Comparison of ENCODE assay signal across 8 mouse cellular contexts in genomic region chr17:52559961-52560720, GRCm38 (mm10). TPM values are rescaled to one million over a fixed set of nuclear protein-coding genes. Genes with fewer than 3 reads are reported as not detected.
DNase-seq lines count a peak whose midpoint lies in the region; ATAC-seq lines count a peak whose summit lies in the region.

No protein-coding gene starts in this region.

- WGBS in heart, embryonic 11.5 days (ENCODE audit: insufficient replicate concordance), result 27% methylated on average over 13 of the region's 13 CpGs
- 20% methylated on average over 13 of the region's 13 CpGs for WGBS in liver, embryonic 13.5 days (ENCODE audit: insufficient replicate concordance)
- 31% methylated on average over 13 of the region's 13 CpGs for WGBS in neural tube, embryonic 13.5 days

- no peak overlapping the region for H3K4me3 ChIP-seq in heart, embryonic 11.5 days (ENCODE audit: low read depth, low read length)
- H3K4me3 ChIP-seq in liver, embryonic 13.5 days (replicated peaks), result no peak overlapping the region
- no peak overlapping the region for H3K4me3 ChIP-seq in neural tube, embryonic 13.5 days

- peak; percentile 89 for ATAC-seq in activated CD4-positive, CD25-positive, alpha-beta regulatory T cell, adult 4 months
- 0 out of 2 replicates have a peak, but pooled peaks have one; percentile 35 for ATAC-seq in heart, embryonic 11.5 days (replicated peaks; ENCODE audit: insufficient number of reproducible peaks, low FRiP score, low TSS enrichment)
- peak; percentile 45; the same call in 1 of the 2 replicates for ATAC-seq in liver, embryonic 13.5 days (ENCODE audit: low read depth)
- ATAC-seq in neural tube, embryonic 13.5 days (ENCODE audit: low read depth), result peak; percentile 91

- peak; percentile 85 for DNase-seq in CD4-positive, CD25-positive, alpha-beta regulatory T cell, adult 2 months (ENCODE audit: low read depth, low spot score)
- DNase-seq in embryo, embryonic 10 days (ENCODE audit: low spot score), result peak; percentile 79
- peak; percentile 54 for DNase-seq in kidney, postnatal 10 days
- DNase-seq in liver, embryonic 13.5 days, result no peak
- DNase-seq in thymus, postnatal 10 days (ENCODE audit: low spot score in 2 of 2), result peak; percentile 62 to 76

- no peak overlapping the region for H3K27ac ChIP-seq in heart, embryonic 11.5 days (ENCODE audit: low read depth, low read length)
- H3K27ac ChIP-seq in liver, embryonic 13.5 days, result no peak overlapping the region
- H3K27ac ChIP-seq in neural tube, embryonic 13.5 days (replicated peaks), result no peak overlapping the region

- no peaks in the 10 kb centered on the region for H3K36me3 ChIP-seq in heart, embryonic 11.5 days (ENCODE audit: control insufficient read depth, insufficient read depth, low read length)
- no peaks in the 10 kb centered on the region for H3K36me3 ChIP-seq in liver, embryonic 13.5 days
- H3K36me3 ChIP-seq in neural tube, embryonic 13.5 days, result no peaks in the 10 kb centered on the region

- H3K9ac ChIP-seq in heart, embryonic 11.5 days (ENCODE audit: low read depth, low read length), result no peak overlapping the region
- H3K9ac ChIP-seq in liver, embryonic 13.5 days, result no peak overlapping the region
- peak overlapping the region; percentile 47; the same call in 1 of the 2 replicates for H3K9ac ChIP-seq in neural tube, embryonic 13.5 days

- peak overlapping the region; percentile 31; the same call in 1 of the 2 replicates for H3K4me2 ChIP-seq in heart, embryonic 11.5 days
- H3K4me2 ChIP-seq in liver, embryonic 13.5 days, result no peak overlapping the region
- H3K4me2 ChIP-seq in neural tube, embryonic 13.5 days, result peak overlapping the region; percentile 33; the same call in 1 of the 2 replicates

- H3K27me3 ChIP-seq in heart, embryonic 11.5 days (ENCODE audit: control insufficient read depth, insufficient read depth, low read length), result no peaks in the 10 kb centered on the region
- no peaks in the 10 kb centered on the region for H3K27me3 ChIP-seq in liver, embryonic 13.5 days
- H3K27me3 ChIP-seq in neural tube, embryonic 13.5 days, result no peaks in the 10 kb centered on the region

- no peaks in the 10 kb centered on the region for H3K9me3 ChIP-seq in heart, embryonic 11.5 days (replicated peaks; ENCODE audit: control insufficient read depth, low read length)
- H3K9me3 ChIP-seq in liver, embryonic 13.5 days (replicated peaks), result no peaks in the 10 kb centered on the region
- no peaks in the 10 kb centered on the region for H3K9me3 ChIP-seq in neural tube, embryonic 13.5 days

- no peaks in the 10 kb centered on the region for H3K4me1 ChIP-seq in heart, embryonic 11.5 days (ENCODE audit: control insufficient read depth, insufficient read depth, low read length)
- no peaks in the 10 kb centered on the region for H3K4me1 ChIP-seq in liver, embryonic 13.5 days (replicated peaks)
- H3K4me1 ChIP-seq in neural tube, embryonic 13.5 days (replicated peaks), result no peaks in the 10 kb centered on the region

RNA-seq across cellular contexts. Expression of gene Kcnh8, which starts 42.4 kb away (rescaled TPM):
- polyA plus RNA-seq in activated CD4-positive, CD25-positive, alpha-beta regulatory T cell, adult 4 months (2017; shearing (Covaris generic)), result under 1 TPM in 1 of 2 experiments, not detected in 1; 0.13 TPM
- not detected in 2 replicates for polyA plus RNA-seq in heart, embryonic 11.5 days (2014; fragmentation: Nextera tagmentation; extraction: Ambion mirVana)
- polyA plus RNA-seq in liver, embryonic 13.5 days (2015; fragmentation: Nextera tagmentation; extraction: Ambion mirVana), result not detected in 2 replicates
- 4.6 and 4.8 TPM in 2 replicates for polyA plus RNA-seq in neural tube, embryonic 13.5 days (2015; fragmentation: Nextera tagmentation; extraction: Ambion mirVana)

Comparison
In these comparisons a context has a peak if more than half of its experiments do, and no peak if none do; other contexts are left out.
1. ATAC-seq: peak in every context shown above with its lines; median percentile 91 in neural tube, embryonic 13.5 days; 89 in activated CD4-positive, CD25-positive, alpha-beta regulatory T cell, adult 4 months; 45 in liver, embryonic 13.5 days; 35 in heart, embryonic 11.5 days.